Mouse (Mus musculus) E14TG2a.4 (cell line): ENCODE measurements around the gene Zfp398.

Experiments used
- CTCF ChIP-seq: conservative IDR thresholded peaks from 2 replicates; pipeline ENCODE4 v1.5.1; 2014; ENCODE audit warnings: low read length
- NANOG ChIP-seq: IDR thresholded peaks from 2 replicates; pipeline ENCODE4 v1.6.1; 2014; ENCODE audit warnings: borderline replicate concordance, low read length, mixed read lengths

DNA sequence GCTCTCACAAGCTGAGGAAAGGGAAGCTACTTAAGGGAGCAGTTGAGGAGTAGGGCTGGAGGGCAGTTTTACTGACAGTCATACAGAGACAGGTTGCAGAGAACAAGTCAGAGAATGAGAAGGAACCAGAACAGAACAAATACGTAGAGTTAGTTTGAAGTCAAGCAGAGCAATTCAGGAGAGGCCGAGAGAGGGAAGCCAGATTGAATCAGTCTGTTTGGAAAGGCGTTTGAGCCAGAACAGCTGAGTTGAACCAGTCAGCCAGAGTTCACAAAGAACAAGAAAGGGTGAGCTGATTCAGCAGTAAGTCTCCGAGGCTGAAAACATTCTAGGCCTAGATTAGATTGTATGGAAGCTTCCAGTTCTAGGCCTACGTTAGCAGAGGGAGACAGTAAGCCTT is 42.2 kb upstream of the Zfp398 start:
- TF ChIP-seq CTCF, result no peak
- no peak for TF ChIP-seq NANOG
